Mouse (Mus musculus) liver, embryonic 13.5 days (tissue): ENCODE data around the gene Alg10b. TPM values are rescaled to one million over a fixed set of nuclear protein-coding genes. Genes with fewer than 3 reads are reported as not detected.

Experiments
- microRNA-seq: library from miRNA; unstranded; fragments of <30 nt; microRNA quantifications from one replicate; pipeline ENCODE4, GENCODE M21; 2016
- polyA plus RNA-seq: library from polyadenylated mRNA; unstranded; fragments of >200 nt; fragmentation: Nextera tagmentation; extraction: Ambion mirVana; gene quantifications from 2 replicates; pipeline ENCODE4 v1.2.1, GENCODE M21; 2015

The Alg10b gene
- polyA plus RNA-seq, 1 experiment from 2014 or later, result 7.8 TPM

Small RNA genes lying within 50 kb of the gene (microRNA-seq; reads per million reads assigned to microRNA genes)
- gene Mir7648, result not detected
